Mouse (Mus musculus) heart, adult 2 months (tissue): ENCODE results near the gene Nupr1l. TPM values are rescaled to one million over a fixed set of nuclear protein-coding genes. Genes with fewer than 3 reads are reported as not detected.

Source experiments
- DNase-seq, 2 experiments: peaks; one replicate each; pipeline ENCODE4 v3.0.0; 2021
- H3K27ac ChIP-seq: fragments of 200-600 bp; 2 replicates; pipeline ENCODE4 v1.8.1; 2022
- H3K27me3 ChIP-seq: fragments of 200-500 bp; 2 replicates; pipeline ENCODE4 v1.6.1; 2012; ENCODE audit warnings: mild to moderate bottlenecking, low read length, inconsistent platforms, mixed read lengths; ENCODE audit not compliant: control insufficient read depth, insufficient read depth
- H3K36me3 ChIP-seq: fragments of 200-500 bp; 2 replicates; pipeline ENCODE4 v1.6.1; 2012; ENCODE audit warnings: low read length, inconsistent platforms; ENCODE audit not compliant: control insufficient read depth, insufficient read depth
- H3K4me1 ChIP-seq: fragments of 200-500 bp; 2 replicates; pipeline ENCODE4 v1.6.1; 2011; ENCODE audit warnings: low read length; ENCODE audit not compliant: control insufficient read depth, insufficient read depth
- H3K4me3 ChIP-seq: fragments of 200-600 bp; 2 replicates; pipeline ENCODE4 v1.8.1; 2022
- H3K79me2 ChIP-seq: fragments of 200-500 bp; replicated peaks from 2 replicates; pipeline ENCODE4 v1.6.1; 2012; ENCODE audit warnings: mild to moderate bottlenecking, inconsistent platforms, low read length, moderate library complexity, mixed read lengths; ENCODE audit not compliant: control insufficient read depth, insufficient read depth
- H3K9ac ChIP-seq: fragments of 200-500 bp; 2 replicates; pipeline ENCODE4 v1.6.1; 2012; ENCODE audit warnings: low read depth, mild to moderate bottlenecking, control low read depth, inconsistent platforms, low read length, mixed read lengths
- CTCF ChIP-seq: fragments of 200-600 bp; IDR thresholded peaks from 2 replicates; pipeline ENCODE4 v1.8.1; 2022; ENCODE audit warnings: antibody characterized with exemption, mild to moderate bottlenecking, moderate library complexity
- EP300 ChIP-seq: fragments of 200-500 bp; IDR thresholded peaks from 2 replicates; pipeline ENCODE4 v1.6.1; 2011; ENCODE audit warnings: low read depth, low read length, control low read depth; ENCODE audit not compliant: insufficient read depth
- POLR2A ChIP-seq: fragments of 200-500 bp; IDR thresholded peaks from 2 replicates; pipeline ENCODE4 v1.6.1; 2011; ENCODE audit warnings: mild to moderate bottlenecking, low read depth, low read length, control low read depth; ENCODE audit not compliant: insufficient read depth
- WGBS: fragments of 180-500 bp; shearing (Covaris S2); methylation state at CpG from one replicate; pipeline ENCODE4 v1.1.7; 2018; 5-methylcytosine and 5-hydroxymethylcytosine counted together
- intact Hi-C: fragments of 180-260 bp; cut with DNase I; formaldehyde crosslinking; loops from one replicate; pipeline ENCODE4 v1.15.1; 2025
- polyA plus RNA-seq: library from polyadenylated mRNA; depleted of rRNA; stranded (reverse); fragments of >200 nt; gene quantifications from 2 replicates; pipeline ENCODE4 v1.2.3, GENCODE M21; 2012
- total RNA-seq, 2 experiments: library from RNA; stranded (reverse); gene quantifications; 2 replicates each; pipeline ENCODE4 v1.2.3; 2021

Gene Nupr1l
- total and polyA plus RNA-seq, 3 experiments, result 0.44 to 1.7 (median 1.5) TPM

DNA sequence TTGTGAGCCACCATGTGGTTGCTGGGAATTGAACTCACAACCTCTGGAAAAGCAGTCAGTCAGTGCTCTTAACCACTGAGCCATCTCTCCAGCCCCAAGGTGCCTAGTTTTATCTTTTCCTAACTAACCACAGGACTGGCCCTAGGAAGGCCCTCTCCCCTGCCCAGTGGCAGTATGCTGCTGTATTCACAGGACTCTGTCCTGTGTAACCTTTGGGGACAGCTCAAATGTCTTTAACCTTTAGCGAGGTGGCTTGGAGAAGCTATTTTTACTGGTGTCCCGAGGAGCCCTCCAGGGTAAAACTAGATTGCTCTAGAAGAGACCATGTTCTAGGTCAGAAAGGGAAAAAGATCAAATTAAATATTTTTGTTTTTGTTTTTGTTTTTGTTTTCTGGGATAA is 37.1 kb upstream of the Nupr1l start:
- Histone ChIP-seq H3K9ac (no peak overlapping the region), H3K27ac (no peak overlapping the region), H3K79me2 (no peaks in the 10 kb centered on the region), H3K4me3 (no peak overlapping the region), H3K27me3 (no peaks in the 10 kb centered on the region), H3K36me3 (no peaks in the 10 kb centered on the region), H3K4me1 (no peaks in the 10 kb centered on the region)
- intact Hi-C loops, result no loop called here
- TF ChIP-seq CTCF (no peak), EP300 (no peak), POLR2A (no peak)
- no peak for DNase-seq
- WGBS, result 55% methylated on average over 2 of the region's 2 CpGs

GRCm38 (mm10) chr5:129873942-129874341 is 34.4 kb upstream of the Nupr1l start:
- intact Hi-C loops, result no loop called here
- Histone ChIP-seq H3K27me3 (no peaks in the 10 kb centered on the region), H3K9ac (no peak overlapping the region), H3K4me3 (no peak overlapping the region), H3K4me1 (peaks cover 7% of the 10 kb centered on the region), H3K36me3 (no peaks in the 10 kb centered on the region), H3K79me2 (no peaks in the 10 kb centered on the region), H3K27ac (no peak overlapping the region)
- TF ChIP-seq POLR2A (no peak), EP300 (no peak), CTCF (no peak)
- no peak for DNase-seq
- 79% methylated on average over 12 of the region's 12 CpGs for WGBS

- Histone ChIP-seq H3K27ac (no peak overlapping the region), H3K4me1 (peaks cover 7% of the 10 kb centered on the region), H3K27me3 (no peaks in the 10 kb centered on the region), H3K36me3 (no peaks in the 10 kb centered on the region), H3K9ac (no peak overlapping the region), H3K4me3 (no peak overlapping the region), H3K79me2 (no peaks in the 10 kb centered on the region)
- WGBS, result 75% methylated on average over 11 of the region's 11 CpGs
- no peak for TF ChIP-seq POLR2A
- DNase-seq, result no peak
- intact Hi-C loops, result loop anchor here (5.0 kb wide), 1 partner anchor 263 kb away; no protein-coding TSS in a partner anchor
These were observed 33.2 kb upstream of the Nupr1l start for GRCm38 (mm10) chr5:129875098-129875497.

GRCm38 (mm10) chr5:129877731-129878455 is 30.4 kb upstream of the Nupr1l start:
- H3K27me3 ChIP-seq, result no peaks in the 10 kb centered on the region
- intact Hi-C loops, result loop anchor here (5.0 kb wide), 1 partner anchor 266 kb away; no protein-coding TSS in a partner anchor

GRCm38 (mm10) chr5:129878946-129879345 is 29.4 kb upstream of the Nupr1l start:
- no peaks in the 10 kb centered on the region for H3K27me3 ChIP-seq
- peak overlapping the region; percentile 57 for H3K9ac ChIP-seq
- peak; percentile 78 to 83 for DNase-seq
- peak; percentile 86 for TF ChIP-seq CTCF
- no peak for TF ChIP-seq POLR2A
- TF ChIP-seq EP300, result peak; percentile 63; the same call in 1 of the 2 replicates
- WGBS, result 21% methylated on average over 2 of the region's 2 CpGs
- H3K4me3 ChIP-seq, result peak overlapping the region; percentile 29
- peaks cover 11% of the 10 kb centered on the region for H3K36me3 ChIP-seq
- intact Hi-C loops, result loop anchor here (5.0 kb wide), 1 partner anchor 267 kb away; no protein-coding TSS in a partner anchor
- peak overlapping the region; percentile 71 for H3K27ac ChIP-seq
- H3K4me1 ChIP-seq, result peaks cover 7% of the 10 kb centered on the region
- no peaks in the 10 kb centered on the region for H3K79me2 ChIP-seq

More at GRCm38 (mm10) chr5:129877731-129878455, 30.4 kb upstream of the Nupr1l start:
- peaks cover 7% of the 10 kb centered on the region for H3K4me1 ChIP-seq
- peak overlapping the region; percentile 29 for H3K4me3 ChIP-seq
- no peaks in the 10 kb centered on the region for H3K79me2 ChIP-seq
- TF ChIP-seq EP300 (0 out of 2 replicates have a peak, but pooled peaks have one; percentile 13), CTCF (no peak), POLR2A (no peak)
- peak; percentile 53 to 71 for DNase-seq
- peak overlapping the region; percentile 71 for H3K27ac ChIP-seq
- 47% methylated on average over 9 of the region's 9 CpGs for WGBS
- peaks cover 6% of the 10 kb centered on the region; the same call in 1 of the 2 replicates for H3K36me3 ChIP-seq
- H3K9ac ChIP-seq, result peak overlapping the region; percentile 14

GRCm38 (mm10) chr5:129879888-129880287 is 28.5 kb upstream of the Nupr1l start:
- Histone ChIP-seq H3K79me2 (peaks cover 3% of the 10 kb centered on the region), H3K4me3 (no peak overlapping the region), H3K27me3 (no peaks in the 10 kb centered on the region), H3K4me1 (peaks cover 7% of the 10 kb centered on the region), H3K36me3 (peaks cover 19% of the 10 kb centered on the region), H3K9ac (no peak overlapping the region), H3K27ac (no peak overlapping the region)
- TF ChIP-seq POLR2A (no peak), CTCF (no peak), EP300 (no peak)
- no peak for DNase-seq
- 57% methylated on average over 3 of the region's 3 CpGs for WGBS
- intact Hi-C loops, result loop anchor here (5.0 kb wide), 1 partner anchor 268 kb away; no protein-coding TSS in a partner anchor
